Mouse (Mus musculus): ENCODE results near the gene Pan2.
A peak's percentile ranks its signal among the peaks of the same experiment; 100 is the strongest.

Pan2 gene

GRCm38 (mm10) chr10:128336597-128336996 is 33.5 kb downstream of the Pan2 start:
- DNase-seq (ENCODE audit: low spot score in 2 of 2): no peak

DNA sequence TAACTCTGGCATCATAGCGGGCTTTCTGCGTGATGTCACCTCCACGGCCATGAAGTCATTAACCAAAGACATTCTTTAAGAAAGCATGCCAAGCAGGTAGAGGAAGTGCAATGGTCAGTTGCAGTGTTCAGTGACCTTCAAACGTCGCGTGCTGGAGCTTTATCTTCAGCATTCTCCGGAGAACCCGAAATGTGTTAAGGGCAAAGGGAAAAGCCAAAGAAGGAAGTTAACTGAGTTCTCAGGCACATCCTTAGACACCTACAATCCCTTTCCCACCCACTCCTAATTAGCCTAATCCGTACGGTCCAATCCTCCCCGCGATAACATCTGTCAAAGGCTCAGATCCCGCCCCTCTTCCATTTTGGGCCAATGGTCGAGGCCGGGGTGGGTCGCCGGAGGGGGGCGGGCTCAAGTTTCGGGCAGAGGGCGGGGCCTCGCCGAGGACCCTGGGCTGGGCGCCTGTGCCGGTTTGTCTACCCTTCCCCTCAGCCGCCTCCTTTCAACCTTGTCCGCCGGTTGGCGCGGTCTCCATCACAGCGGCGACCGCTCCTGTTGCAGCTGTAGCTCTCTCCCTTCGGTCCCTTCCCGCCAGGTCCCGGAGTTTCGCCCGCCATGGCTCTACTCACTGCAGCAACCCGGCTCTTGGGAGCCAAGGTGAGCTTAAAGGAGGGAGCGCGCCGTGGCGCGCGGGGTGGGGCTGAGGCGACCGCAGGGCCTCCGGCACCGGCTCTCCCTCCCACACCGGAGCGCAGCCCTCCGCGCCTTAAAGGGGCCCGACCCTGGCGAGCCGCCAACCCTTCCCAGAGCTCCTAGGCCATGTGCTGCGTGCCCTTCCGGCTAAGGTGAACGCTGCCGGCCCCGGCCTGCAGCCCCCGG is 34.4 kb downstream of the Pan2 start, which contains the start of gene Cs:
Gene Cs, plus strand, starts transcription at position 429 of the 876 bp plus-strand sequence.
- DNase-seq (ENCODE audit: low spot score in 2 of 2): peak; percentile 92 to 93

GRCm38 (mm10) chr10:128338415-128338814 is 35.3 kb downstream of the Pan2 start:
- no peak for DNase-seq (ENCODE audit: low spot score in 2 of 2)

DNA sequence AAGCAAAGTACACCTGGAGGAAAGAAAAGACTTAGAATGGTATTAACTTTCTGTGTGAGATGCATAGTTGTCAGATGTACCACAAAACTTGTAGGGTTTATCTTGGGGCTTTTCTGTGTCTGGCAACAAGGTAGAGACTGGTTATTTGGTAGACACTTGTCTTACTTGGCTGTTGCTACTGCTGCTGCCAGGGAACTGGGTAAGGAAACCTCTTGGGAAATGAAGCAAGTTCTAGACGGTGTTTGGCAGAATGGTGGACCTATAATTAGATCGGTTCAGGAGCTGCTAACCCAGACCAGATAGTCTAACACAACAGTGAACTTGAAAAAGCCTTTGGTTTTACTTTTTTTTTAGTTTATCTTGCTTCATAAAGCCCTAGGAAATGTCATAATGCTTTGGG is 35.8 kb downstream of the Pan2 start:
- DNase-seq (ENCODE audit: low spot score in 2 of 2): no peak

- no peak for DNase-seq (ENCODE audit: low spot score in 2 of 2)
Observed at GRCm38 (mm10) chr10:128340257-128340656, 37.1 kb downstream of the Pan2 start.

GRCm38 (mm10) chr10:128343436-128343835 is 40.3 kb downstream of the Pan2 start:
- no peak for DNase-seq (ENCODE audit: low spot score in 2 of 2)

- DNase-seq (ENCODE audit: low spot score in 2 of 2): peak; percentile 64 to 66
Observed at GRCm38 (mm10) chr10:128344568-128345275, 41.6 kb downstream of the Pan2 start.

- no peak for DNase-seq (ENCODE audit: low spot score in 2 of 2)
Observed at GRCm38 (mm10) chr10:128347541-128347940, 44.4 kb downstream of the Pan2 start.

GRCm38 (mm10) chr10:128358796-128359195 is 55.7 kb downstream of the Pan2 start:
- no peak for DNase-seq (ENCODE audit: low spot score in 2 of 2)

DNA sequence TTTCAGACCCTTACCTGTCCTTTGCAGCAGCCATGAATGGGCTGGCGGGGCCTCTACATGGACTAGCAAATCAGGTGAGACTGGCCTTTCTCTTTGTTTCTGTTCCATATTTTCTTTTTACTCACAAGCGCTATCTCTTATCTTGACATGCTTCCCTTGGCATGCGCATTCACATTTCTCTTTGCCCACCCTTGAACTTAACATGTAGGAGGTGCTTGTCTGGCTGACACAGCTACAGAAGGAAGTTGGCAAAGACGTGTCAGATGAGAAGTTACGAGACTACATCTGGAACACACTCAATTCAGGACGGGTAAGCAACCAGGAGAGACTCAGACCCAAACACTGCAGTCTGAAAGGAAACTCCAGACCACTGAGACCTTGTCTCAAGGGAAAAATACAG is 56.1 kb downstream of the Pan2 start:
- DNase-seq (ENCODE audit: low spot score in 2 of 2): no peak

DNA sequence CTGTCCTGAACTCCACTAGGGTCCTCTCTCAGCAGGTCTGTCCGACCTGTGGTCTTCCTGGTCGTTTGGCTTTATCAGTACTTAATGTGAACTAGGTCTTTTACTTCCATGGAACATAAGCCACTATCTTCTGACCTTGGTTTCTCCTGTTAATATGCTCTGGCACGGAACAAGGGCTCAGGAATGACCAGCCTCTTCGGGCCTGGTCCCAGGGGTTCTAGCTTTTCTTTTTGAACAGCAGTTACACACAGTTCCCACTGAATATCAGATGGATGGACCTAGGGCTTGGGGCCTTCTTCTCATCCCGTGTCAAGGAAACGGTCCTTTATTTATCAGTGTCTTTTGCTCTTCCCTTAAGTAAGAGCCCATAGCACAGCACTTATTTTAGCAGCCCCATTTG is 58.7 kb downstream of the Pan2 start:
- no peak for DNase-seq (ENCODE audit: low spot score in 2 of 2)

- DNase-seq (ENCODE audit: low spot score in 2 of 2): no peak
Observed at GRCm38 (mm10) chr10:128362568-128362967, 59.4 kb downstream of the Pan2 start.

- no peak for DNase-seq (ENCODE audit: low spot score in 2 of 2)
Observed at GRCm38 (mm10) chr10:128367899-128368401, 64.8 kb downstream of the Pan2 start.

- DNase-seq (ENCODE audit: low spot score in 2 of 2): peak; percentile 92 to 96
Observed at GRCm38 (mm10) chr10:128368402-128369217, 65.5 kb downstream of the Pan2 start, which contains the start of gene Coq10a. TSS of gene Coq10a (minus strand) at chr10:128368997.

GRCm38 (mm10) chr10:128369218-128369543 is 66.0 kb downstream of the Pan2 start:
- DNase-seq (ENCODE audit: low spot score in 2 of 2): no peak

DNA sequence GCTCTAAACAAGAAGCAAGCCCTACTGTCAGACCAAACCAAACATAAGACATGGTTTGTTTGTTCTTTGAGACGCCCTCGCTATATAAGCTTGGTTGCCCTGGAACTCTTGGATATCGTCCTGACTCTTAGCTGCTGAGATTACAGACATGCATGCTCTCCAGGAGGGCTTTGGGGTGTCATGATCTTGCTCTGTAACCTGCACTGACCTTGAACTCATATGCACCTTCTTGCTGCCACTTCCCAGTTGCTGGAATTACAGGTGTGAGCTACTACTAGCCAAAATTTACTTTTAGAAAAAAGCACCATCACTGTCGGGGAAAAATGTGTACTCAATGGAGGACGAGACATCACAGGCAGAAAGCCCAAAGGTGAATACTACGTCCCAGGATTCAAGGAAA is 66.5 kb downstream of the Pan2 start:
- DNase-seq (ENCODE audit: low spot score in 2 of 2): no peak

DNA sequence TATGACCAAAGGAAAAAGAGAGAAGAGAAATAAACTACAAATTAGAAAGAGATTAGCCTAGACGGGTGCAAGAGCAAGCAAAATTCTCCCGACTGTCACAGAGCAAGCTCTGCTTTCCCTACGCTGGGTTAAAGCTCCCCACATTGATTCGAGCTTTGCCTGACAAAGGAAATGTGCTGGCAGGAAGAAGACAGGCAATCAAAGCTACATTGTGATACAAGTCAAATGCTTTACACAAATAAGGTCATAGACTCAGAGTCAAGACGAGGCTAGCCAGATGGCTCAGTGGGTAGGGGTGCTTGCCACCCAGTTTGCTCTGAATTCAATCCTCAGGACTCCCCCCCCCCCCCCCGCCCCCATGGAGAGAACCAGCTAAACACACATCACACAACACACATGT is 66.9 kb downstream of the Pan2 start:
- DNase-seq (ENCODE audit: low spot score in 2 of 2): no peak

- DNase-seq (ENCODE audit: low spot score in 2 of 2): no peak
Observed at GRCm38 (mm10) chr10:128370601-128371000, 67.5 kb downstream of the Pan2 start.

Measured in right cerebral cortex, postnatal 36 days (tissue).